Mouse (Mus musculus): ENCODE measurements at regions not wholly inside any gene's neighbourhood (a gene's known extent, or its start where the extent isn't known, plus 50 kb on each side); places are given as distances from the start of the nearest gene placed in this dataset.

- Histone ChIP-seq H3K27me3 (ENCODE audit: insufficient read depth, low read length) (no peaks in the 10 kb centered on the region; the same call in 1 of the 2 replicates), H3K9me3 (replicated peaks) (no peaks in the 10 kb centered on the region), H3K36me3 (replicated peaks) (no peaks in the 10 kb centered on the region), H3K4me3 (ENCODE audit: low read depth, low read length) (no peak overlapping the region), H3K4me1 (ENCODE audit: insufficient read depth, low read depth, low read length) (no peaks in the 10 kb centered on the region)
- TF ChIP-seq POLR2AphosphoS5 (IDR thresholded peaks at IDR 0.05; ENCODE audit: insufficient replicate concordance, low read depth, low read length) (no peak), CTCF (IDR thresholded peaks at IDR 0.05; ENCODE audit: low read depth, low read length) (no peak), TAL1 (conservative IDR thresholded peaks at IDR 0.05; ENCODE audit: low read depth, low read length) (no peak), GATA1 (IDR thresholded peaks at IDR 0.05; ENCODE audit: borderline replicate concordance, low read length) (no peak), GATA2 (IDR thresholded peaks at IDR 0.05; ENCODE audit: borderline replicate concordance, low read depth, low read length) (no peak)
- no peak for DNase-seq (ENCODE audit: low spot score)
- ATAC-seq (ENCODE audit: extremely low read depth, insufficient number of reproducible peaks, low FRiP score, poor library complexity, severe bottlenecking): no peak
These were observed 186.5 kb downstream of the Tle3 start for GRCm38 (mm10) chr9:61558621-61559020.

GRCm38 (mm10) chr9:61557025-61557424, 184.9 kb downstream of the Tle3 start:
- Histone ChIP-seq H3K36me3 (replicated peaks) (no peaks in the 10 kb centered on the region), H3K27me3 (ENCODE audit: insufficient read depth, low read length) (0 out of 2 replicates have a peak, but pooled peaks cover 2% of the 10 kb centered on the region), H3K4me1 (ENCODE audit: insufficient read depth, low read depth, low read length) (no peaks in the 10 kb centered on the region), H3K9me3 (replicated peaks) (no peaks in the 10 kb centered on the region), H3K4me3 (ENCODE audit: low read depth, low read length) (no peak overlapping the region)
- ATAC-seq (ENCODE audit: extremely low read depth, insufficient number of reproducible peaks, low FRiP score, poor library complexity, severe bottlenecking): no peak
- DNase-seq (ENCODE audit: low spot score): no peak
- TF ChIP-seq TAL1 (conservative IDR thresholded peaks at IDR 0.05; ENCODE audit: low read depth, low read length): no peak
- no peak for TF ChIP-seq POLR2AphosphoS5 (IDR thresholded peaks at IDR 0.05; ENCODE audit: insufficient replicate concordance, low read depth, low read length)
- no peak for TF ChIP-seq GATA1 (IDR thresholded peaks at IDR 0.05; ENCODE audit: borderline replicate concordance, low read length)
- no peak for TF ChIP-seq CTCF (IDR thresholded peaks at IDR 0.05; ENCODE audit: low read depth, low read length)
- no peak for TF ChIP-seq GATA2 (IDR thresholded peaks at IDR 0.05; ENCODE audit: borderline replicate concordance, low read depth, low read length)

- H3K27me3 ChIP-seq (ENCODE audit: insufficient read depth, low read length): 0 out of 2 replicates have a peak, but pooled peaks cover 2% of the 10 kb centered on the region
These were observed 183.0 kb downstream of the Tle3 start for GRCm38 (mm10) chr9:61555173-61555572.

GRCm38 (mm10) chr9:61554611-61555010, 182.4 kb downstream of the Tle3 start:
- no peaks in the 10 kb centered on the region for H3K9me3 ChIP-seq (replicated peaks)

More at GRCm38 (mm10) chr9:61555173-61555572, 183.0 kb downstream of the Tle3 start:
- no peak for ATAC-seq (ENCODE audit: extremely low read depth, insufficient number of reproducible peaks, low FRiP score, poor library complexity, severe bottlenecking)
- H3K4me3 ChIP-seq (ENCODE audit: low read depth, low read length): no peak overlapping the region
- H3K36me3 ChIP-seq (replicated peaks): no peaks in the 10 kb centered on the region
- no peak for DNase-seq (ENCODE audit: low spot score)
- H3K4me1 ChIP-seq (ENCODE audit: insufficient read depth, low read depth, low read length): no peaks in the 10 kb centered on the region
- TF ChIP-seq GATA2 (IDR thresholded peaks at IDR 0.05; ENCODE audit: borderline replicate concordance, low read depth, low read length): no peak
- TF ChIP-seq GATA1 (IDR thresholded peaks at IDR 0.05; ENCODE audit: borderline replicate concordance, low read length): no peak
- no peak for TF ChIP-seq TAL1 (conservative IDR thresholded peaks at IDR 0.05; ENCODE audit: low read depth, low read length)
- no peak for TF ChIP-seq CTCF (IDR thresholded peaks at IDR 0.05; ENCODE audit: low read depth, low read length)
- TF ChIP-seq POLR2AphosphoS5 (IDR thresholded peaks at IDR 0.05; ENCODE audit: insufficient replicate concordance, low read depth, low read length): no peak
- H3K9me3 ChIP-seq (replicated peaks): no peaks in the 10 kb centered on the region

GRCm38 (mm10) chr9:61553626-61554025, 181.5 kb downstream of the Tle3 start:
- Histone ChIP-seq H3K4me3 (ENCODE audit: low read depth, low read length) (no peak overlapping the region), H3K4me1 (ENCODE audit: insufficient read depth, low read depth, low read length) (no peaks in the 10 kb centered on the region), H3K27me3 (ENCODE audit: insufficient read depth, low read length) (0 out of 2 replicates have a peak, but pooled peaks cover 2% of the 10 kb centered on the region), H3K9me3 (replicated peaks) (no peaks in the 10 kb centered on the region), H3K36me3 (replicated peaks) (no peaks in the 10 kb centered on the region)
- DNase-seq (ENCODE audit: low spot score) (no peak), ATAC-seq (ENCODE audit: extremely low read depth, insufficient number of reproducible peaks, low FRiP score, poor library complexity, severe bottlenecking) (no peak)
- no peak for TF ChIP-seq POLR2AphosphoS5 (IDR thresholded peaks at IDR 0.05; ENCODE audit: insufficient replicate concordance, low read depth, low read length)
- no peak for TF ChIP-seq GATA1 (IDR thresholded peaks at IDR 0.05; ENCODE audit: borderline replicate concordance, low read length)
- TF ChIP-seq GATA2 (IDR thresholded peaks at IDR 0.05; ENCODE audit: borderline replicate concordance, low read depth, low read length): no peak
- no peak for TF ChIP-seq TAL1 (conservative IDR thresholded peaks at IDR 0.05; ENCODE audit: low read depth, low read length)
- TF ChIP-seq CTCF (IDR thresholded peaks at IDR 0.05; ENCODE audit: low read depth, low read length): no peak

More at GRCm38 (mm10) chr9:61554611-61555010, 182.4 kb downstream of the Tle3 start:
- Histone ChIP-seq H3K4me3 (ENCODE audit: low read depth, low read length) (no peak overlapping the region), H3K27me3 (ENCODE audit: insufficient read depth, low read length) (0 out of 2 replicates have a peak, but pooled peaks cover 2% of the 10 kb centered on the region), H3K4me1 (ENCODE audit: insufficient read depth, low read depth, low read length) (no peaks in the 10 kb centered on the region), H3K36me3 (replicated peaks) (no peaks in the 10 kb centered on the region)
- no peak for DNase-seq (ENCODE audit: low spot score)
- ATAC-seq (ENCODE audit: extremely low read depth, insufficient number of reproducible peaks, low FRiP score, poor library complexity, severe bottlenecking): no peak
- no peak for TF ChIP-seq POLR2AphosphoS5 (IDR thresholded peaks at IDR 0.05; ENCODE audit: insufficient replicate concordance, low read depth, low read length)

GRCm38 (mm10) chr9:61551361-61551760, 179.2 kb downstream of the Tle3 start:
- Histone ChIP-seq H3K36me3 (replicated peaks) (no peaks in the 10 kb centered on the region), H3K4me1 (ENCODE audit: insufficient read depth, low read depth, low read length) (no peaks in the 10 kb centered on the region), H3K4me3 (ENCODE audit: low read depth, low read length) (no peak overlapping the region), H3K9me3 (replicated peaks) (peaks cover 3% of the 10 kb centered on the region), H3K27me3 (ENCODE audit: insufficient read depth, low read length) (0 out of 2 replicates have a peak, but pooled peaks cover 2% of the 10 kb centered on the region)
- no peak for ATAC-seq (ENCODE audit: extremely low read depth, insufficient number of reproducible peaks, low FRiP score, poor library complexity, severe bottlenecking)
- DNase-seq (ENCODE audit: low spot score): no peak
- no peak for TF ChIP-seq CTCF (IDR thresholded peaks at IDR 0.05; ENCODE audit: low read depth, low read length)
- TF ChIP-seq GATA1 (IDR thresholded peaks at IDR 0.05; ENCODE audit: borderline replicate concordance, low read length): no peak
- TF ChIP-seq GATA2 (IDR thresholded peaks at IDR 0.05; ENCODE audit: borderline replicate concordance, low read depth, low read length): no peak
- no peak for TF ChIP-seq TAL1 (conservative IDR thresholded peaks at IDR 0.05; ENCODE audit: low read depth, low read length)
- TF ChIP-seq POLR2AphosphoS5 (IDR thresholded peaks at IDR 0.05; ENCODE audit: insufficient replicate concordance, low read depth, low read length): no peak

Measured in G1E (cell line).